Mouse (Mus musculus) adipocyte (in vitro differentiated cells): Measurements from ENCODE around the gene Tmub2.
"Not testable (repeated sequence)": the region's sequence is repeated elsewhere in the genome, so short reads cannot be mapped to it uniquely, and the experiment has no call there.

ENCODE experiments used
- DNase-seq: peaks from one replicate; pipeline ENCODE4 v3.0.0-alpha.2; 2016; ENCODE audit warnings: low spot score

The Tmub2 gene

DNA sequence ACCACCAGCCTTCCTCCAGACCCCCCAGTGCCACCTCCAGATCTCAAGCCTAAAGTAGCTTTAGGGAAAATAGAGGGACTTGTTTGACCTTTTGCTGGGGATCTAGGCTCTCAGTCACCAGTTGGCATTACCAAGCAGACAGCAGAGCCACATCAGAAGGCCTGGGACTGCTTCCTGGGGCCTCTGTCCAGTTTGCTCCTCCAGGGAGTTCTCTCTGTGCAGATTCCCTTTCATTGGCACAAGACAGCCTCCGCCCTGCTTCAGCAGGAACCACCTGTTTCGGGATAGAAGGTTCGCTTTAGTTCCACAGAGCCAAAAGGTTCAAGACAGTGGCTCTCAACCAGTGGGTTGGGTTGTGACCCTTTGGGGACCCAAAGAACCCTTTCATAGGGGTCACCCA, 5.1 kb upstream of the Tmub2 start:
- DNase-seq = peak; percentile 38

GRCm38 (mm10) chr11:102280267-102280666, 4.5 kb upstream of the Tmub2 start:
- DNase-seq = not testable (repeated sequence)

DNA sequence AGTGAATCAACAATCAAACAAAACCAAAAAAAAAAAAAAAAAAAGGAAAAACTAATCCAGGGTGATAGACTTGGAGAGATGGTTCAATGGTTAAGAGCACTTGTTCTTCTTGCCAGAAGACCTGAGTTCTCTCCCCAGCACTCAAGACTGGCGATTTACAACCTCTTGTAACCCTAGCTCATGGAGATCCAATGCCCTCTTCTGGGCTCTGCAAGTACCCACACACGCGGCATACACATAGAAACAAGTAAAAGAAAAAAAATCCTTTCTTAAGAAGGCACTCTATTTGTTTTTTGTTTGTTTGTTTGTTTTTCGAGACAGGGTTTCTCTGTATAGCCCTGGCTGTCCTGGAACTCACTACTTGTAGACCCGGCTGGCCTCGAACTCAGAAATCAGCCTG, 809 bp upstream of the Tmub2 start:
- no peak for DNase-seq

- DNase-seq = no peak
Measured at GRCm38 (mm10) chr11:102285095-102285834, 534 bp downstream of the Tmub2 start.

- no peak for DNase-seq
Measured at GRCm38 (mm10) chr11:102287485-102287884, 2.8 kb downstream of the Tmub2 start.

GRCm38 (mm10) chr11:102288027-102288804, 3.5 kb downstream of the Tmub2 start:
- no peak for DNase-seq

DNA sequence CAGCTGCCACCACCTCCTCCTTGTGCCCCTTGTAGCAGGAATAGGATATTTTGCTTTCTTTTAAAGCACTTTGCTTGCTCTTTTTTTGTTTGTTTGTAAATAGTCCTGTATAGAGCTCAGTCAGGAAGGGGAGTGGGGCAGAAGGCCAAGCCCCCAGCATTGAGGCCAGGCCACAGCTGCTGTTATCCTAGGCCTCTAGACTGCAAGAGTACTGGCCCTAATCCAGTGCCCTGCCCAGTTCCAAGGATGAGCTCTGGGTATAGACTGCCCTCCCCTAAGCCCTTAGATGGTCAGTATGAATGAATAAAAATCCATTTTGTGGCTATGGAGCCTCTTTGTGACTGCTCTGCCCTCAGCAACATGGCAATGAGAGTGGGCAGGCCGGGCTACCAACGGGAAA, 4.2 kb downstream of the Tmub2 start:
- DNase-seq = peak; percentile 57

DNA sequence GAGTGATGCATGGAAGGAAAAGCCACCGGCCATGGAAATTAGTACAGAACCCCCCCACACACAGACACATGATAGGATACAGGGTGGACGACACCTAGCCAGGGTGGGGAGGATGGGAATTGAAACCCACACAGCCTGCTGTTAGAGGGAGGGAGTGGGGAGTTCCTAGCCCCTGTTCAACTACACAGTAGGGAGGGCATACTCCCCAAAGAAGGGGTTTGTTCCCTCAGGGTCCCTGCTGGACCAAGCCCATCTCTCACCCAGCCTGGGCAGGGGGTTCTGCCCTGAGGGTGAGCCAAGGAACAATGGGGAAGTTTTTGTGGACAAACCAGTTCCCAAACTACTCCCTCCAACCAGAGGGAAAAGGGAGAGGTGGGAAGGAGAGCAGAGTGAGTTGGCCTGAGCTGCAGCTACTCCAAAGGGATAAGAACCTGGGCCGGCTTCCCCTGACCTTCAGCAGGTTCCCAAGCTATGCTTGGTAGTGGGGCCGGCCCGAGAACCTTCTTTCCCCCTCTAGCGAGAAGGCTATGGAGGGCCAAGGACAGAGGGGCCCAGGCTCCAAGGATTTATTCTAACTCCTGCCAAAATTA, 4.9 kb downstream of the Tmub2 start:
- no peak for DNase-seq

DNA sequence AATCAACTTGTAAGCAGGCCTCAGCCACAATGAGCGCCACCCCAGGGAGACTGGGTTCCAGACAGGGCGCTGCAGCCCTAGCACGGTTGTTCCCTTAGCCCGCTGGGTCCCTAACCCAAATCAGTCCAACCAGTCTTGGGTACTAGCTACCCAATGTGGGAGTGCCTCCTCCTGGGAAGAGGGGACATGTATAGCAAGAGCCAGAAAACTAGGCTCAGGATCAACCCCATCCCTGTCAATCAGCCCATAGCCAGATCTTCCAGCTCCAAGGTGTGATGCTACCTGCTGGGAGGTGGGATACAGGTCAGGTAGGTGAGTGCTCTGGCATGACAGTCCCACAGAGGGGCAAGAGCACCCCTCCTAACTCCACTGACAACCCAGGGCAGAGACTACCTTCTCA, 5.4 kb downstream of the Tmub2 start:
- DNase-seq = no peak

GRCm38 (mm10) chr11:102291051-102291535, 6.4 kb downstream of the Tmub2 start:
- no peak for DNase-seq

DNA sequence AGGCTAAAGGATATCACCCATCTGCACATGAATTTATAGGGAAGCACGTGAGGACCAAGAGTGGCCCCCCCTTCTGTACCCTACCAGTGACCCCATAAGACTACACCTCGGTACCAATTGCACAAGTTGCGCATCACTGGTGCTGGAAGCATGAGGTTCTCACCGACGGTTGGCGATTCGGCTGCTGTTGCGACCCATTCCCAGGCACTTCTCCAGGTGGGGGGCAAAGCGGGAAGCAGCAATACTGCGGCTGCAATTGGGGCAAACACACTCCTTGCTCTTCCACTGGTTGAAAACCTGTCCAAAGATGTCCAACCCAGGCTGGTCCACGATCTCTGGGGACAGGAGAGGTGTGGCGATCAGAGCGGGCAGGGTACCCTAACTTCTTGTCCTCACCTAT, 9.2 kb downstream of the Tmub2 start:
- DNase-seq = no peak

GRCm38 (mm10) chr11:102294416-102294815, 9.7 kb downstream of the Tmub2 start:
- DNase-seq = no peak

- peak; percentile 70 for DNase-seq
Measured at GRCm38 (mm10) chr11:102294887-102295597, 10.3 kb downstream of the Tmub2 start.

- peak; percentile 58 for DNase-seq
Measured at GRCm38 (mm10) chr11:102295598-102296471, 11.1 kb downstream of the Tmub2 start.

- DNase-seq = peak; percentile 98
Measured at GRCm38 (mm10) chr11:102296491-102297472, 12.1 kb downstream of the Tmub2 start, which contains the start of gene Atxn7l3. Atxn7l3 (minus strand) TSS chr11:102296631.

DNA sequence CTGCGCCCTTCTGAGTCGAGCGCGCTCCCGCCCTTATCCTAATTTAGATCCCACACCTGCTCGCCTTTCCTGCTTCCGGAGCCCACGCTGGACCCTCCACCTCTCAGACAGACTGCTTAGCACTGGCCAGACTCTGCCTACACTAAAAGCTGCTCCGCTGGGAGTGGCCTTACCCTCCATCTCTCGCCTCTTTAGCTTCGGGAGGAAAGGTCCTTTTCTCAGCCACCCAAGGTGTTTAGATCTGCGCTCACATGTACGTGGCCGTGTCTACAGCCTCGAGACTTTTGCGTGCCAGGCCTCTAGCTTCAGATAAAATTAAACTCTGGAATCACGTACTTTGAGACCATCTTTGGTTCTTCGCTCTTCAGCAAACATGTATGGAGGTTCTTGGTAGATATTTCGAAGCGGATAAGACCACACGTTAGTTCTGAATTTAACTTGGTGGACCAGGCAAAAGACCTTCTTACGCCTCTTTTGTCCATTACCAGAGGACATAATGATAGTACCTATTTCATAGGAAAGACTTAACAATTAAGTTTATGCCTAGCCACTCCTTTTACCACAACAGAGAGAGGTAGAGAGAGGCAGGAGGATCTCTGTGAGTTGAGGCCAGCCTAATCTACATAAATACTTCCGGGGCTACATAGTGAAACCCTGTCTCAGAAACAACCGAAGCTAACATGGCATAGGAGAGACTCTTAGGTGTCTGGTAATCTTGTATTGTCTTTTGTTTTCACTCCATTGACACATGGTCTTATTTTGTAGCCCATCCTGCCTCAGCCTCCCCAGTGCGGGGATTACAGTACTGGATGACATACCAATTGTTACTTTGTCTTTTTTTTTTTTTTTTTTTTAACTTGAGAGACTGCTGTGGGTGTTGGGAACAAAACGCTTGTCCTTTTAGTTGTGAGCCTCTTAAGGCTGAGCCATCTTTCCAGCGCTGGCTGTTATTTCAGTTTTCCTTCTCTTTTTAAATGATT, 13.1 kb downstream of the Tmub2 start:
- no peak for DNase-seq

DNA sequence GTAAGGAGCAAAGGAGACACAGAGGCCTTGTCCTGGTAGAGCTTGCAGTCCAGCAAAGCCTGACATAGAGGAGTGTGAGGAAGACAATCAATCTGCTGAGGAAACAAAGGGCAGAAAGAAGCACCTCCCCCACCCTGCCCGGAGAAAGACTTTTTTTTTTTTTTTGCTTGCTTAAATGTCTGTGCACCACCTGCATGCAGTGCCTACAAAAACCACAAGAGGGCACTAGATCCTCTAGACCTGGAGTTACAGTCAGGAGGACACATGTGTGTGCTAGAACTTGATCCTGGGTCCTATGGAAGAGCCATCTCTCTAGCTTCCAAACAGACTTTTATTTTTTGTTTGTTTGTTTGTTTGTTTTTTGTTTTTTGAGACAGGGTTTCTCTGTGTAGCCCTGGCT, 15.1 kb downstream of the Tmub2 start:
- DNase-seq = peak; percentile 67

DNA sequence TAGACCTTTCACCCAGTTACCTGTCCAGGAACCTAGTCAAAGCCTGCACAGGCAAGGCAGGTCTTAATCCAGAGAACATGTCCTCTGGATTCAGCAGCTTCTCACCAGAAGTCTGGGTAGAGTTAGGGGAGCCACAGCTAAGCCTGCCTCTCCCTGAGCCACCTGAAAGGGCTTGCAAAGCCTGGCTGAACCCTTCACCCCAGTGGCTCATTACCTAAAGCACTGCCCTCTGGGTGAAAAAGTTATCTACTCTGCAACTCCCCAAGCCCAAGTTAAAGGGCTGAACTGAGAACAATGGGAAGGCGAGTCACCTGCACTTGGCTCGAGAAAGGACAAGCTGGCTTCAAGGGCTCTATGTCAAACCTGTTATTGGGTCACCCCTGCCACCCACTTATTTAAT, 19.4 kb downstream of the Tmub2 start:
- DNase-seq = no peak

GRCm38 (mm10) chr11:102305359-102305758, 20.6 kb downstream of the Tmub2 start:
- DNase-seq = no peak
